Mouse (Mus musculus): ENCODE measurements around the gene Clmp. TPM values are rescaled to one million over a fixed set of nuclear protein-coding genes. Genes with fewer than 3 reads are reported as not detected.

Clmp gene
- polyA plus RNA-seq (2014; fragmentation: Nextera tagmentation; extraction: Ambion mirVana), result 7.4 and 7.7 TPM in 2 replicates

GRCm38 (mm10) chr9:40685801-40686420 is at the start of gene Clmp:
Clmp (plus strand) TSS chr9:40685962.
- Histone ChIP-seq H3K4me2 (peak within 1 kb of the TSS; percentile 63), H3K9me3 (ENCODE audit: control insufficient read depth, low read length) (no peaks in the 10 kb centered on the region), H3K27ac (ENCODE audit: low read depth, low read length) (peak within 1 kb of the TSS; percentile 61; the same call in 1 of the 2 replicates), H3K36me3 (ENCODE audit: control insufficient read depth, insufficient read depth, low read length) (no peaks in the 10 kb centered on the region), H3K27me3 (replicated peaks; ENCODE audit: control insufficient read depth, insufficient read depth, low read length) (peaks cover 41% of the 10 kb centered on the region), H3K4me3 (ENCODE audit: low read depth, low read length) (peak within 1 kb of the TSS; percentile 58), H3K9ac (ENCODE audit: low read depth, low read length) (peak within 1 kb of the TSS; percentile 61), H3K4me1 (replicated peaks; ENCODE audit: control insufficient read depth, insufficient read depth, low read length) (no peaks in the 10 kb centered on the region)
- 2% methylated on average over 45 of the region's 53 CpGs for WGBS
- peak; percentile 36; the same call in 1 of the 2 replicates for ATAC-seq (replicated peaks; ENCODE audit: low FRiP score)
- DNase-seq (ENCODE audit: low spot score), result peak; percentile 42

- no peaks in the 10 kb centered on the region for H3K36me3 ChIP-seq (ENCODE audit: control insufficient read depth, insufficient read depth, low read length)
- no peak for DNase-seq (ENCODE audit: low spot score)
Measured at GRCm38 (mm10) chr9:40636054-40636453, 49.7 kb upstream of the Clmp start.

GRCm38 (mm10) chr9:40637705-40638393 is 47.9 kb upstream of the Clmp start:
- DNase-seq (ENCODE audit: low spot score), result no peak
- no peaks in the 10 kb centered on the region for H3K27me3 ChIP-seq (replicated peaks; ENCODE audit: control insufficient read depth, insufficient read depth, low read length)
- H3K27ac ChIP-seq (ENCODE audit: low read depth, low read length), result no peak overlapping the region
- H3K9ac ChIP-seq (ENCODE audit: low read depth, low read length), result no peak overlapping the region; the same call in 1 of the 2 replicates
- H3K36me3 ChIP-seq (ENCODE audit: control insufficient read depth, insufficient read depth, low read length), result no peaks in the 10 kb centered on the region
- ATAC-seq (replicated peaks; ENCODE audit: low FRiP score), result no peak
- peak overlapping the region; percentile 52 for H3K4me3 ChIP-seq (ENCODE audit: low read depth, low read length)
- 32% methylated on average over 8 of the region's 8 CpGs for WGBS
- peak overlapping the region; percentile 77 for H3K4me2 ChIP-seq
- H3K9me3 ChIP-seq (ENCODE audit: control insufficient read depth, low read length), result no peaks in the 10 kb centered on the region
- H3K4me1 ChIP-seq (replicated peaks; ENCODE audit: control insufficient read depth, insufficient read depth, low read length), result peaks cover 3% of the 10 kb centered on the region; the same call in 1 of the 2 replicates

More at GRCm38 (mm10) chr9:40636054-40636453, 49.7 kb upstream of the Clmp start:
- H3K27me3 ChIP-seq (replicated peaks; ENCODE audit: control insufficient read depth, insufficient read depth, low read length), result no peaks in the 10 kb centered on the region
- ATAC-seq (replicated peaks; ENCODE audit: low FRiP score), result no peak
- no peak overlapping the region for H3K9ac ChIP-seq (ENCODE audit: low read depth, low read length)
- H3K9me3 ChIP-seq (ENCODE audit: control insufficient read depth, low read length), result no peaks in the 10 kb centered on the region
- no peak overlapping the region for H3K27ac ChIP-seq (ENCODE audit: low read depth, low read length)
- H3K4me3 ChIP-seq (ENCODE audit: low read depth, low read length), result no peak overlapping the region
- 16% methylated on average over 2 of the region's 2 CpGs for WGBS
- H3K4me2 ChIP-seq, result no peak overlapping the region
- peaks cover 3% of the 10 kb centered on the region; the same call in 1 of the 2 replicates for H3K4me1 ChIP-seq (replicated peaks; ENCODE audit: control insufficient read depth, insufficient read depth, low read length)

GRCm38 (mm10) chr9:40638394-40639049 is 47.2 kb upstream of the Clmp start:
- Histone ChIP-seq H3K27ac (ENCODE audit: low read depth, low read length) (no peak overlapping the region), H3K36me3 (ENCODE audit: control insufficient read depth, insufficient read depth, low read length) (no peaks in the 10 kb centered on the region), H3K9ac (ENCODE audit: low read depth, low read length) (peak overlapping the region; percentile 36), H3K4me2 (peak overlapping the region; percentile 77), H3K4me1 (replicated peaks; ENCODE audit: control insufficient read depth, insufficient read depth, low read length) (peaks cover 3% of the 10 kb centered on the region; the same call in 1 of the 2 replicates), H3K27me3 (replicated peaks; ENCODE audit: control insufficient read depth, insufficient read depth, low read length) (no peaks in the 10 kb centered on the region), H3K9me3 (ENCODE audit: control insufficient read depth, low read length) (no peaks in the 10 kb centered on the region), H3K4me3 (ENCODE audit: low read depth, low read length) (peak overlapping the region; percentile 52)
- 7% methylated on average over 14 of the region's 14 CpGs for WGBS
- peak; percentile 31; the same call in 1 of the 2 replicates for ATAC-seq (replicated peaks; ENCODE audit: low FRiP score)
- DNase-seq (ENCODE audit: low spot score), result peak; percentile 46

- Histone ChIP-seq H3K9ac (ENCODE audit: low read depth, low read length) (no peak overlapping the region), H3K27me3 (replicated peaks; ENCODE audit: control insufficient read depth, insufficient read depth, low read length) (no peaks in the 10 kb centered on the region), H3K36me3 (ENCODE audit: control insufficient read depth, insufficient read depth, low read length) (no peaks in the 10 kb centered on the region), H3K4me1 (replicated peaks; ENCODE audit: control insufficient read depth, insufficient read depth, low read length) (peaks cover 3% of the 10 kb centered on the region; the same call in 1 of the 2 replicates), H3K9me3 (ENCODE audit: control insufficient read depth, low read length) (no peaks in the 10 kb centered on the region), H3K27ac (ENCODE audit: low read depth, low read length) (no peak overlapping the region), H3K4me3 (ENCODE audit: low read depth, low read length) (no peak overlapping the region), H3K4me2 (no peak overlapping the region)
- no peak for ATAC-seq (replicated peaks; ENCODE audit: low FRiP score)
- no peak for DNase-seq (ENCODE audit: low spot score)
- 77% methylated on average over 10 of the region's 10 CpGs for WGBS
Measured at GRCm38 (mm10) chr9:40639536-40640187, 46.1 kb upstream of the Clmp start.

- peaks cover 3% of the 10 kb centered on the region; the same call in 1 of the 2 replicates for H3K4me1 ChIP-seq (replicated peaks; ENCODE audit: control insufficient read depth, insufficient read depth, low read length)
- no peaks in the 10 kb centered on the region for H3K27me3 ChIP-seq (replicated peaks; ENCODE audit: control insufficient read depth, insufficient read depth, low read length)
- DNase-seq (ENCODE audit: low spot score) (no peak), ATAC-seq (replicated peaks; ENCODE audit: low FRiP score) (no peak)
- no peak overlapping the region for H3K27ac ChIP-seq (ENCODE audit: low read depth, low read length)
- H3K9ac ChIP-seq (ENCODE audit: low read depth, low read length), result no peak overlapping the region
- H3K9me3 ChIP-seq (ENCODE audit: control insufficient read depth, low read length), result no peaks in the 10 kb centered on the region
- H3K36me3 ChIP-seq (ENCODE audit: control insufficient read depth, insufficient read depth, low read length), result no peaks in the 10 kb centered on the region
- 67% methylated on average over 2 of the region's 2 CpGs for WGBS
- H3K4me2 ChIP-seq, result no peak overlapping the region
- H3K4me3 ChIP-seq (ENCODE audit: low read depth, low read length), result no peak overlapping the region
Measured at GRCm38 (mm10) chr9:40641318-40641717, 44.4 kb upstream of the Clmp start.

GRCm38 (mm10) chr9:40642470-40643220 is 43.1 kb upstream of the Clmp start:
- ATAC-seq (replicated peaks; ENCODE audit: low FRiP score) (no peak), DNase-seq (ENCODE audit: low spot score) (no peak)

GRCm38 (mm10) chr9:40649444-40649843 is 36.3 kb upstream of the Clmp start:
- H3K4me2 ChIP-seq, result no peak overlapping the region
- H3K27ac ChIP-seq (ENCODE audit: low read depth, low read length), result no peak overlapping the region
- ATAC-seq (replicated peaks; ENCODE audit: low FRiP score) (no peak), DNase-seq (ENCODE audit: low spot score) (no peak)
- H3K4me1 ChIP-seq (replicated peaks; ENCODE audit: control insufficient read depth, insufficient read depth, low read length), result no peaks in the 10 kb centered on the region
- 85% methylated on average over 3 of the region's 3 CpGs for WGBS
- no peaks in the 10 kb centered on the region for H3K36me3 ChIP-seq (ENCODE audit: control insufficient read depth, insufficient read depth, low read length)
- H3K4me3 ChIP-seq (ENCODE audit: low read depth, low read length), result no peak overlapping the region
- H3K27me3 ChIP-seq (replicated peaks; ENCODE audit: control insufficient read depth, insufficient read depth, low read length), result no peaks in the 10 kb centered on the region
- H3K9me3 ChIP-seq (ENCODE audit: control insufficient read depth, low read length), result no peaks in the 10 kb centered on the region
- no peak overlapping the region for H3K9ac ChIP-seq (ENCODE audit: low read depth, low read length)

More at GRCm38 (mm10) chr9:40642470-40643220, 43.1 kb upstream of the Clmp start:
- Histone ChIP-seq H3K4me1 (replicated peaks; ENCODE audit: control insufficient read depth, insufficient read depth, low read length) (peaks cover 3% of the 10 kb centered on the region; the same call in 1 of the 2 replicates), H3K4me2 (no peak overlapping the region), H3K9ac (ENCODE audit: low read depth, low read length) (no peak overlapping the region), H3K4me3 (ENCODE audit: low read depth, low read length) (no peak overlapping the region), H3K27ac (ENCODE audit: low read depth, low read length) (no peak overlapping the region), H3K36me3 (ENCODE audit: control insufficient read depth, insufficient read depth, low read length) (no peaks in the 10 kb centered on the region), H3K9me3 (ENCODE audit: control insufficient read depth, low read length) (no peaks in the 10 kb centered on the region), H3K27me3 (replicated peaks; ENCODE audit: control insufficient read depth, insufficient read depth, low read length) (no peaks in the 10 kb centered on the region)
- 27% methylated on average over 16 of the region's 16 CpGs for WGBS
